Mouse (Mus musculus) mouse trophoblast stem cell (cell line): ENCODE data around the gene Cilp.
"Not testable (repeated sequence)": the region's sequence is repeated elsewhere in the genome, so short reads cannot be mapped to it uniquely, and the experiment has no call there.

Experiments used
- in situ Hi-C, 2 experiments: fragments of 300-500 bp; cut with MseI, MboI; formaldehyde crosslinking; loops; 2 replicates in 1 of 2; 3 replicates in 1 of 2; pipeline ENCODE4 v1.15.1; 2025

The Cilp gene

GRCm38 (mm10) chr9:65247502-65248376 lies 17.2 kb upstream of the Cilp start:
- in situ Hi-C loops: no loop called here

- in situ Hi-C loops: no loop called here
Measured at GRCm38 (mm10) chr9:65248377-65248690, 16.6 kb upstream of the Cilp start.

GRCm38 (mm10) chr9:65252026-65252425 lies 13.0 kb upstream of the Cilp start:
- in situ Hi-C loops: no loop called here

- in situ Hi-C loops: no loop called here
Measured at GRCm38 (mm10) chr9:65255906-65256600, 8.9 kb upstream of the Cilp start.

GRCm38 (mm10) chr9:65257218-65257910 lies 7.6 kb upstream of the Cilp start:
- in situ Hi-C loops: no loop called here

- in situ Hi-C loops: no loop called here
Measured at GRCm38 (mm10) chr9:65259366-65259765, 5.6 kb upstream of the Cilp start.

- in situ Hi-C loops: no loop called here
Measured at GRCm38 (mm10) chr9:65261591-65262230, 3.3 kb upstream of the Cilp start.

- in situ Hi-C loops: no loop called here
Measured at GRCm38 (mm10) chr9:65262641-65263120, 2.3 kb upstream of the Cilp start.

GRCm38 (mm10) chr9:65267742-65268515 lies 2.9 kb downstream of the Cilp start:
- in situ Hi-C loops: no loop called here

- in situ Hi-C loops: no loop called here
Measured at GRCm38 (mm10) chr9:65273048-65273809, 8.2 kb downstream of the Cilp start.

- in situ Hi-C loops: no loop called here
Measured at GRCm38 (mm10) chr9:65273873-65274272, 8.9 kb downstream of the Cilp start.

GRCm38 (mm10) chr9:65274851-65275250 lies 9.9 kb downstream of the Cilp start:
- in situ Hi-C loops: not testable (repeated sequence)

GRCm38 (mm10) chr9:65275810-65276530 lies 11.0 kb downstream of the Cilp start:
- in situ Hi-C loops: no loop called here

GRCm38 (mm10) chr9:65281536-65282151 lies 16.7 kb downstream of the Cilp start:
- in situ Hi-C loops: loop anchor here (5.0 to 10.0 kb wide), 2 partner anchors 49 to 57 kb away; no protein-coding TSS in a partner anchor

- in situ Hi-C loops: loop anchor here (5.0 to 10.0 kb wide), 2 partner anchors 51 to 58 kb away; no protein-coding TSS in a partner anchor
Measured at GRCm38 (mm10) chr9:65283301-65283700, 18.3 kb downstream of the Cilp start.

GRCm38 (mm10) chr9:65288252-65288651 lies 23.3 kb downstream of the Cilp start:
- in situ Hi-C loops: loop anchor here in 1 of 2 experiments (10.0 kb wide), 1 partner anchor 63 kb away; no protein-coding TSS in a partner anchor

- in situ Hi-C loops: loop anchor here in 1 of 2 experiments (10.0 kb wide), 1 partner anchor 65 kb away; no protein-coding TSS in a partner anchor
Measured at GRCm38 (mm10) chr9:65289988-65290387, 25.0 kb downstream of the Cilp start.

- in situ Hi-C loops: no loop called here
Measured at GRCm38 (mm10) chr9:65292421-65292820, 27.4 kb downstream of the Cilp start.

GRCm38 (mm10) chr9:65293119-65293518 lies 28.1 kb downstream of the Cilp start:
- in situ Hi-C loops: no loop called here
